Mouse (Mus musculus): ENCODE measurements around the gene Hp1bp3. TPM values are rescaled to one million over a fixed set of nuclear protein-coding genes. Genes with fewer than 3 reads are reported as not detected.

Hp1bp3 gene
- polyA plus RNA-seq, 1 experiment from 2014 or later, result 131 TPM

GRCm38 (mm10) chr4:138185961-138186360, 30.1 kb upstream of the Hp1bp3 start:
- WGBS, result 91% methylated on average over 7 of the region's 7 CpGs
- no peaks in the 10 kb centered on the region for H3K27me3 ChIP-seq (ENCODE audit: control insufficient read depth, insufficient read depth, low read length)
- peaks cover 14% of the 10 kb centered on the region for H3K36me3 ChIP-seq (ENCODE audit: control insufficient read depth, insufficient read depth, low read length)

DNA sequence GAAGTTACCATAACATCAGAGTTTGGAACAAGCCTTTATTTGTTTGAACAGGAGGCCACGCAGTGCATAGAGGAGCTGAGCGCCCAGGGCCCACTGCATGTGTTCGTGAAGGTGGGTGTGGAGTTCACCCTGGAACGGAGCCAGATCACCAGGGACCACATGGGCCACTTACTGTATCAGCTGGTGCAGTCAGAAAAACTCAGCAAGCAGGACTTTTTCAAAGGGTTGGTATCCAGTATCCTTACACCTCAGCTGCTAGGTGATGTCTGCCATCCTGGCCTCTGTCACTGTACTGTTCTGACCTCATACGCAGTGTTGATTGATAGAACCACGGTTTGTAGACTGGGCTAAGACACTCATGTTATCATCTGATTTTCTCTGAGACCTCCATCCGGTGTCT, 28.1 kb upstream of the Hp1bp3 start:
- no peaks in the 10 kb centered on the region for H3K4me1 ChIP-seq (ENCODE audit: control insufficient read depth, insufficient read depth, low read length)
- H3K36me3 ChIP-seq (ENCODE audit: control insufficient read depth, insufficient read depth, low read length), result peaks cover 13% of the 10 kb centered on the region
- H3K9me3 ChIP-seq (replicated peaks; ENCODE audit: control insufficient read depth, low read length), result no peaks in the 10 kb centered on the region
- no peaks in the 10 kb centered on the region for H3K27me3 ChIP-seq (ENCODE audit: control insufficient read depth, insufficient read depth, low read length)
- H3K4me2 ChIP-seq (ENCODE audit: low read depth, low read length), result no peak overlapping the region
- no peak for ATAC-seq (ENCODE audit: insufficient read depth, low FRiP score)
- no peak overlapping the region for H3K9ac ChIP-seq (ENCODE audit: low read length)
- H3K27ac ChIP-seq (ENCODE audit: low read length), result no peak overlapping the region
- 77% methylated on average over 7 of the region's 7 CpGs for WGBS
- H3K4me3 ChIP-seq (replicated peaks; ENCODE audit: low read length), result no peak overlapping the region

More at GRCm38 (mm10) chr4:138185961-138186360, 30.1 kb upstream of the Hp1bp3 start:
- no peak overlapping the region for H3K9ac ChIP-seq (ENCODE audit: low read length)
- no peak overlapping the region for H3K4me2 ChIP-seq (ENCODE audit: low read depth, low read length)
- no peak overlapping the region for H3K4me3 ChIP-seq (replicated peaks; ENCODE audit: low read length)
- H3K9me3 ChIP-seq (replicated peaks; ENCODE audit: control insufficient read depth, low read length), result no peaks in the 10 kb centered on the region
- ATAC-seq (ENCODE audit: insufficient read depth, low FRiP score), result no peak
- no peaks in the 10 kb centered on the region for H3K4me1 ChIP-seq (ENCODE audit: control insufficient read depth, insufficient read depth, low read length)
- no peak overlapping the region for H3K27ac ChIP-seq (ENCODE audit: low read length)

DNA sequence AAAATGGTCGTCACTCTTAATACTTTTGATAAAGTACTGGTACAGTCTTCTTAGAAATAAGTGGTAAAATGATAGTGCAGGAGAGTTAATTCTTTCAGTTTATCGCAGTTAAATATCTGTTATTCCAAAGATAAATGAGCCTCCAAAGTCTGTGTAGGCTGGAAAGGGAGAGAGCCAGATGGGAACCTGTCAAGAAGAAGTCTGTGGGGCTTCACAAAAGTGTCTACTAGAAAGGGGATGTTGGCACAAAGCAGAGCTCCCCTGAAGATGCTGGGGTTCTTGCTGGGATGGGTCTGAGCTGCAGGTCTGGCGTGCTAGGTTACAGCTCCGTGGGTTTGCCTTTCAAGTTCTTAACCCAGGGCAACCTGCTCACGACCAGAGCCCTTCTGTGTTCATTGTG, 23.5 kb upstream of the Hp1bp3 start:
- H3K9me3 ChIP-seq (replicated peaks; ENCODE audit: control insufficient read depth, low read length), result no peaks in the 10 kb centered on the region
- no peak overlapping the region for H3K9ac ChIP-seq (ENCODE audit: low read length)
- no peaks in the 10 kb centered on the region for H3K4me1 ChIP-seq (ENCODE audit: control insufficient read depth, insufficient read depth, low read length)
- H3K27me3 ChIP-seq (ENCODE audit: control insufficient read depth, insufficient read depth, low read length), result no peaks in the 10 kb centered on the region
- no peak overlapping the region for H3K4me2 ChIP-seq (ENCODE audit: low read depth, low read length)
- no peak for ATAC-seq (ENCODE audit: insufficient read depth, low FRiP score)
- H3K36me3 ChIP-seq (ENCODE audit: control insufficient read depth, insufficient read depth, low read length), result peaks cover 21% of the 10 kb centered on the region
- no peak overlapping the region for H3K4me3 ChIP-seq (replicated peaks; ENCODE audit: low read length)
- 82% methylated on average over 5 of the region's 5 CpGs for WGBS
- no peak overlapping the region for H3K27ac ChIP-seq (ENCODE audit: low read length)

DNA sequence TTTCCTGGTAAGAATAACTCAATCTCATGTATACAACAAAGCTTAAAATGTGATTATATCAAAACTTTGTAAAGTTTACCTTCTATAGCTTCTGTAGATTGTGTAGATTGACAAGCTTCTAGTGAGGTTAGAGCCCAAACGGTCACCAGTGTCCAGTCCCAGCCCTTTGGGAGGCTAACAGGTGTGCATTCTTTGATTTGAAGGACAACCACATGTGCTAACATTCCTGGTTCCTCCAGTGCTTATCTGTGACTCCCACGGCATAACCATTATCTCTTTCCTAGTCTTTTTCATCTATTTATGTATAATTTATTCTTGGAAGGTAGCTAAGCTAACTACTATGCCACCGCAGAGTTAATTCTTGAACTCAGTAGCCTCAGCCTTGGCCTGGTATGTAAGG, 15.3 kb upstream of the Hp1bp3 start:
- Histone ChIP-seq H3K4me2 (ENCODE audit: low read depth, low read length) (no peak overlapping the region), H3K9me3 (replicated peaks; ENCODE audit: control insufficient read depth, low read length) (no peaks in the 10 kb centered on the region), H3K9ac (ENCODE audit: low read length) (no peak overlapping the region), H3K27ac (ENCODE audit: low read length) (no peak overlapping the region), H3K36me3 (ENCODE audit: control insufficient read depth, insufficient read depth, low read length) (peaks cover 24% of the 10 kb centered on the region), H3K27me3 (ENCODE audit: control insufficient read depth, insufficient read depth, low read length) (no peaks in the 10 kb centered on the region), H3K4me3 (replicated peaks; ENCODE audit: low read length) (no peak overlapping the region), H3K4me1 (ENCODE audit: control insufficient read depth, insufficient read depth, low read length) (no peaks in the 10 kb centered on the region)
- WGBS, result 85% methylated on average over 3 of the region's 3 CpGs
- no peak for ATAC-seq (ENCODE audit: insufficient read depth, low FRiP score)

- no peak for ATAC-seq (ENCODE audit: insufficient read depth, low FRiP score)
- Histone ChIP-seq H3K4me2 (ENCODE audit: low read depth, low read length) (no peak overlapping the region), H3K36me3 (ENCODE audit: control insufficient read depth, insufficient read depth, low read length) (peaks cover 26% of the 10 kb centered on the region), H3K27ac (ENCODE audit: low read length) (no peak overlapping the region), H3K4me3 (replicated peaks; ENCODE audit: low read length) (no peak overlapping the region), H3K4me1 (ENCODE audit: control insufficient read depth, insufficient read depth, low read length) (no peaks in the 10 kb centered on the region), H3K27me3 (ENCODE audit: control insufficient read depth, insufficient read depth, low read length) (no peaks in the 10 kb centered on the region), H3K9me3 (replicated peaks; ENCODE audit: control insufficient read depth, low read length) (no peaks in the 10 kb centered on the region), H3K9ac (ENCODE audit: low read length) (no peak overlapping the region)
- 58% methylated on average over 9 of the region's 9 CpGs for WGBS
Observed at GRCm38 (mm10) chr4:138201696-138202095, 14.4 kb upstream of the Hp1bp3 start.

DNA sequence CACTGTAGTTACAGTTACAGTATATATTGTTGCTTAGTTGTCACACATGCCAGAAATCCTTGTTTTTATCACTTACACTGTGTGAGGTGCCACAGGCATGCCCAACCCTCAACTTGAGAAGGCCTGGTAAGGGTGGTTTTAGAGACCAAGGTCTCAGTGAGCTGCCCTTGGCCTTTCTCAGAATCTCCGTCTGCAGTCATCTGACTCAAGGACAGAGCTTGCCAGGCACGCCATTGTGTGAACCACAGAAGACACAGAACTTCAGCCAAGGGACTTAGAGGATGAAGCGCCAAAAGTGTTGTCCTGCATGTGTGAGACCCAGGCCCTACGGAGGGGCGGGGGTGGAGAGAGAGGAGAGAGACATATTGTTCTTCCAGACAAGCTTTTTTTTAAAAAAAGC, 6.0 kb upstream of the Hp1bp3 start:
- H3K4me1 ChIP-seq (ENCODE audit: control insufficient read depth, insufficient read depth, low read length), result no peaks in the 10 kb centered on the region
- H3K4me2 ChIP-seq (ENCODE audit: low read depth, low read length), result no peak overlapping the region
- no peak overlapping the region for H3K27ac ChIP-seq (ENCODE audit: low read length)
- H3K4me3 ChIP-seq (replicated peaks; ENCODE audit: low read length), result no peak overlapping the region
- H3K27me3 ChIP-seq (ENCODE audit: control insufficient read depth, insufficient read depth, low read length), result no peaks in the 10 kb centered on the region
- H3K36me3 ChIP-seq (ENCODE audit: control insufficient read depth, insufficient read depth, low read length), result peaks cover 13% of the 10 kb centered on the region; the same call in 1 of the 2 replicates
- H3K9me3 ChIP-seq (replicated peaks; ENCODE audit: control insufficient read depth, low read length), result no peaks in the 10 kb centered on the region
- ATAC-seq (ENCODE audit: insufficient read depth, low FRiP score), result no peak
- WGBS, result 92% methylated on average over 5 of the region's 5 CpGs
- H3K9ac ChIP-seq (ENCODE audit: low read length), result no peak overlapping the region

DNA sequence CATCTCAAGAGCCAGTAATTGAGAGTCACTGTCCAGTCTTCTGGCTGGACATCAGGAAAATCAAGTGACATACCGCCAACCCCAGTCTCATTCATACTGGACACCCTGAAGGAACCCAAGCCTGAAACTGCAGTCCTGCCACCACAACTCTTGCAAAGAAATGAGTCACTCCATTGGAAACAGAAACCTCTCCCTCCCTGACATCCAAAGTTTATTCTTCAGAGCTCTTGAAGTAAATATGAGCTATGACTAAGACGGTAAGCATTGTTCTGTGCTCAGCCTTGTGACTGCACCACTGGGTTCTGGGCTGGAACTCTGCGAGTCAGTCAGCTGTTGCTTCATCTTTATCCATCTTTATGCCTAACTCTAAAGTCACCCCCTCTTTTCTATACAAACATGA, 2.2 kb upstream of the Hp1bp3 start:
- WGBS, result 55% methylated on average over 3 of the region's 3 CpGs
- Histone ChIP-seq H3K9ac (ENCODE audit: low read length) (no peak overlapping the region), H3K36me3 (ENCODE audit: control insufficient read depth, insufficient read depth, low read length) (peaks cover 7% of the 10 kb centered on the region; the same call in 1 of the 2 replicates), H3K4me1 (ENCODE audit: control insufficient read depth, insufficient read depth, low read length) (peaks cover 17% of the 10 kb centered on the region), H3K27ac (ENCODE audit: low read length) (peak overlapping the region; percentile 53; the same call in 1 of the 2 replicates), H3K4me2 (ENCODE audit: low read depth, low read length) (no peak overlapping the region), H3K9me3 (replicated peaks; ENCODE audit: control insufficient read depth, low read length) (no peaks in the 10 kb centered on the region), H3K27me3 (ENCODE audit: control insufficient read depth, insufficient read depth, low read length) (no peaks in the 10 kb centered on the region), H3K4me3 (replicated peaks; ENCODE audit: low read length) (no peak overlapping the region)
- no peak for ATAC-seq (ENCODE audit: insufficient read depth, low FRiP score)

- no peak for ATAC-seq (ENCODE audit: insufficient read depth, low FRiP score)
- H3K4me3 ChIP-seq (replicated peaks; ENCODE audit: low read length), result peak overlapping the region; percentile 92
- H3K4me1 ChIP-seq (ENCODE audit: control insufficient read depth, insufficient read depth, low read length), result peaks cover 29% of the 10 kb centered on the region
- peak overlapping the region; percentile 99 for H3K27ac ChIP-seq (ENCODE audit: low read length)
- H3K36me3 ChIP-seq (ENCODE audit: control insufficient read depth, insufficient read depth, low read length), result no peaks in the 10 kb centered on the region
- no peaks in the 10 kb centered on the region for H3K27me3 ChIP-seq (ENCODE audit: control insufficient read depth, insufficient read depth, low read length)
- WGBS, result 42% methylated on average over 13 of the region's 13 CpGs
- peak overlapping the region; percentile 65 for H3K4me2 ChIP-seq (ENCODE audit: low read depth, low read length)
- no peaks in the 10 kb centered on the region for H3K9me3 ChIP-seq (replicated peaks; ENCODE audit: control insufficient read depth, low read length)
- H3K9ac ChIP-seq (ENCODE audit: low read length), result peak overlapping the region; percentile 98
Observed at GRCm38 (mm10) chr4:138215671-138216199, 361 bp upstream of the Hp1bp3 start.

- Histone ChIP-seq H3K27me3 (ENCODE audit: control insufficient read depth, insufficient read depth, low read length) (no peaks in the 10 kb centered on the region), H3K4me2 (ENCODE audit: low read depth, low read length) (peak overlapping the region; percentile 65), H3K4me1 (ENCODE audit: control insufficient read depth, insufficient read depth, low read length) (peaks cover 29% of the 10 kb centered on the region), H3K36me3 (ENCODE audit: control insufficient read depth, insufficient read depth, low read length) (no peaks in the 10 kb centered on the region), H3K9ac (ENCODE audit: low read length) (peak overlapping the region; percentile 98), H3K9me3 (replicated peaks; ENCODE audit: control insufficient read depth, low read length) (no peaks in the 10 kb centered on the region), H3K27ac (ENCODE audit: low read length) (peak overlapping the region; percentile 99), H3K4me3 (replicated peaks; ENCODE audit: low read length) (peak overlapping the region; percentile 92)
- peak; percentile 96 for ATAC-seq (ENCODE audit: insufficient read depth, low FRiP score)
- under 1% methylated on average over 58 of the region's 68 CpGs for WGBS
Observed at GRCm38 (mm10) chr4:138216891-138217392, 846 bp downstream of the Hp1bp3 start.
